Mouse (Mus musculus) hindbrain, embryonic 11.5 days (tissue): ENCODE measurements at regions not wholly inside any gene's neighbourhood (a gene's known extent, or its start where the extent isn't known, plus 50 kb on each side); places are given as distances from the start of the nearest gene placed in this dataset.

Experiments
- ATAC-seq: fragments of 200-750 bp; cut with Nextera tagmentation; 2 replicates; pipeline ENCODE4 v1.8.0; 2017; ENCODE audit warnings: mild to moderate bottlenecking, moderate TSS enrichment, moderate library complexity; ENCODE audit not compliant: low FRiP score
- DNase-seq: peaks from one replicate; pipeline ENCODE4 v3.0.0-alpha.2; 2015; ENCODE audit warnings: low spot score
- H3K27ac ChIP-seq: fragments of 300-500 bp; sonication (generic); 2 replicates; pipeline ENCODE4 v1.5.1; 2014; ENCODE audit warnings: mild to moderate bottlenecking, low read depth, low read length
- H3K27me3 ChIP-seq: fragments of 300-500 bp; sonication (generic); 2 replicates; pipeline ENCODE4 v1.6.1; 2014; ENCODE audit warnings: mild to moderate bottlenecking, low read length, moderate library complexity, mixed read lengths; ENCODE audit not compliant: control insufficient read depth, insufficient read depth
- H3K36me3 ChIP-seq: fragments of 300-500 bp; sonication (generic); 2 replicates; pipeline ENCODE4 v1.6.1; 2014; ENCODE audit warnings: mild to moderate bottlenecking, low read length, moderate library complexity, mixed read lengths; ENCODE audit not compliant: control insufficient read depth, insufficient read depth
- H3K4me1 ChIP-seq: fragments of 300-500 bp; sonication (generic); replicated peaks from 2 replicates; pipeline ENCODE4 v1.6.1; 2014; ENCODE audit warnings: low read length, mixed read lengths; ENCODE audit not compliant: control insufficient read depth, insufficient read depth
- H3K4me2 ChIP-seq: fragments of 300-500 bp; sonication (generic); replicated peaks from 2 replicates; pipeline ENCODE4 v1.6.1; 2014; ENCODE audit warnings: mild to moderate bottlenecking, low read depth, low read length
- H3K4me3 ChIP-seq: fragments of 300-500 bp; sonication (generic); 2 replicates; pipeline ENCODE4 v1.5.1; 2014; ENCODE audit warnings: low read depth, low read length
- H3K9ac ChIP-seq: fragments of 300-500 bp; sonication (generic); 2 replicates; pipeline ENCODE4 v1.6.1; 2014; ENCODE audit warnings: low read depth, low read length
- H3K9me3 ChIP-seq: fragments of 300-500 bp; sonication (generic); 2 replicates; pipeline ENCODE4 v1.6.1; 2016; ENCODE audit warnings: low read length; ENCODE audit not compliant: control insufficient read depth
- WGBS: fragments of 180-500 bp; shearing (Covaris S2); extraction: QIAGEN DNeasy Blood & Tissue Kit; methylation state at CpG from one replicate; pipeline ENCODE4 v1.1.7; 2014; 5-methylcytosine and 5-hydroxymethylcytosine counted together

DNA sequence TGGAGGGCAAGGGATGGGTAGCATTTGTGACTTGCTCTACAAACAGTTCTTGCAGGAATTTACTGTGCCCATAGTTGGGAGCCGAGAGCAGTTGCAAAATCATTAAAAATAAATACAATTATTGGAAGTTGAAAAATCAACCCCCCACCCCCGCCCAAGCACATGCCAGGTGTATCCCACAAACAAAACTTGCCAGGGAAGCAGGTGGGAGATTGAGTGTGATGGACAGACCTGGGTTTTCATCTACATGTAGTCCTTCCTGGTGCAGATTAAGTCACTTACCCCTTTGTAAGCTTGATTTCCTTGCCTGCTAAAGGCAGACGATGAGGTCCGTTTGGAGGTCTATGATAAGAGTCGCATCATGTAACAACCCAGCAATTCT is 280.3 kb downstream of the Insig2 start:
- Histone ChIP-seq H3K27me3 (peaks cover 12% of the 10 kb centered on the region), H3K36me3 (no peaks in the 10 kb centered on the region), H3K9ac (no peak overlapping the region), H3K4me1 (no peaks in the 10 kb centered on the region), H3K4me2 (no peak overlapping the region), H3K4me3 (no peak overlapping the region), H3K9me3 (no peaks in the 10 kb centered on the region), H3K27ac (no peak overlapping the region)
- WGBS = 75% methylated on average over 5 of the region's 5 CpGs
- DNase-seq (no peak), ATAC-seq (no peak)

DNA sequence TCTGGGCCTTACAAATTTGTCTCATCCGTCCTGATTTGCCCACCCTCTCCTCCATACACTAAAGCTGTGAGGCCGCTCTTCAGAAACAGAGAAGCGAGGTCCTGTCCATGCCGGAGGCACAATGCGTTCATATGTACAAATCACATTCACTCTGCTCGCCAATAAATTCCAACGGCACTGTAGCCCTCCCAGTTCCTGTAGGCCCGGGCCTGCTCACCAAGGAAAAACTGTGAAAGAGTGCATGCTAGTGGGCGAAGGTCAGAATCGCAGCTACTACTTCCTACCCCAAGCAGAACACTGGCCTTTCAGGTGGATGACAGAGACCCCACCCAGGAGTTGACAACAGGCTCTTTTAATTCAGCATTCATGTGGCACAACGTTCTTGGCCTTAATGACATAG is 278.7 kb downstream of the Insig2 start:
- no peaks in the 10 kb centered on the region for H3K4me1 ChIP-seq
- H3K36me3 ChIP-seq = no peaks in the 10 kb centered on the region
- no peak overlapping the region for H3K27ac ChIP-seq
- no peak overlapping the region for H3K9ac ChIP-seq
- peak; percentile 14; the same call in 1 of the 2 replicates for ATAC-seq
- peak; percentile 56 for DNase-seq
- 36% methylated on average over 11 of the region's 11 CpGs for WGBS
- no peaks in the 10 kb centered on the region for H3K9me3 ChIP-seq
- H3K4me3 ChIP-seq = no peak overlapping the region
- peaks cover 7% of the 10 kb centered on the region for H3K27me3 ChIP-seq
- no peak overlapping the region for H3K4me2 ChIP-seq

DNA sequence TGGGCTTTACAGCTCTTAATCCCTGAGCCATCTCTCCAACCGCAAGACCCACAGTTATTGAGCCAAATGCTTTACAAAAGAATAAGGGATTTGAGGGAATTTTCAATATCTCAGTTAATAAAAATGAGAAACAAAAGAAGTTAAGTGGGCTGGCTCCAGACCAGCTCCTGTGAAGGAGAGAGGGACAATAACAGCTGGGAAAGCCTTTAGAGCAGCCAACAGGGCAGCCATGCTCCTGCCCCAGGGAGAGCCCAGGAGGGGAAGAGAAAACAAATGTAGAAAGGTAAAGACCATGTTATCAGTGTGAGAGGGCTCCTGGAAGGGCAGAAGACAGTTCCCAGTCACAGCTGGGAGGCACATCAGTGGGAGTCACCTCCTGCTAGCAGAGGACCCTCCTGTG is 257.8 kb downstream of the Insig2 start:
- H3K9ac ChIP-seq = no peak overlapping the region
- no peaks in the 10 kb centered on the region for H3K9me3 ChIP-seq
- H3K4me2 ChIP-seq = no peak overlapping the region
- 79% methylated on average over 1 of the region's 1 CpGs for WGBS
- no peaks in the 10 kb centered on the region for H3K27me3 ChIP-seq
- DNase-seq (no peak), ATAC-seq (no peak)
- H3K36me3 ChIP-seq = no peaks in the 10 kb centered on the region
- H3K27ac ChIP-seq = no peak overlapping the region
- no peaks in the 10 kb centered on the region for H3K4me1 ChIP-seq
- no peak overlapping the region for H3K4me3 ChIP-seq

DNA sequence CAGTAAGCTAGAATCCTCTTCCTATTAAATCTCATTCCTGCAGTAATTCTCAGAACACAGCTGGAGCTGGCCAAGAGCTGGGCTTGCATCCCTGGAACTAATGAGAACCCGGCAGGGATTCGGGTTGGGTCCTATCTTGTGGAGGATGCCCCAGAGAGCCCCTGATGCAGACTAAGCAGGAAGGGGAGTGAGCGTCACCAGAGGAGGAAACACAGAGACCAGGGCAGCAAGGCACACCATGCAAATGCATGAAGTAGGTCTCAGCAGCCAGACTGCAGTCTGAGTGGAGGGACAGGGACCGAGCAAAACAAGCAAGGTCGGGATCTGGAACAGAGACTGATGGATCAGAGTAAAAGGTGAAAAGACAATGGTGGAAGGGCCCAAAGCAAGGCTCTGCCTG is 249.6 kb downstream of the Insig2 start:
- no peak for ATAC-seq
- no peak overlapping the region for H3K27ac ChIP-seq
- no peaks in the 10 kb centered on the region for H3K27me3 ChIP-seq
- no peaks in the 10 kb centered on the region for H3K4me1 ChIP-seq
- no peak for DNase-seq
- H3K9me3 ChIP-seq = no peaks in the 10 kb centered on the region
- H3K4me3 ChIP-seq = no peak overlapping the region
- H3K4me2 ChIP-seq = no peak overlapping the region
- no peak overlapping the region for H3K9ac ChIP-seq
- no peaks in the 10 kb centered on the region for H3K36me3 ChIP-seq
- 30% methylated on average over 5 of the region's 5 CpGs for WGBS

DNA sequence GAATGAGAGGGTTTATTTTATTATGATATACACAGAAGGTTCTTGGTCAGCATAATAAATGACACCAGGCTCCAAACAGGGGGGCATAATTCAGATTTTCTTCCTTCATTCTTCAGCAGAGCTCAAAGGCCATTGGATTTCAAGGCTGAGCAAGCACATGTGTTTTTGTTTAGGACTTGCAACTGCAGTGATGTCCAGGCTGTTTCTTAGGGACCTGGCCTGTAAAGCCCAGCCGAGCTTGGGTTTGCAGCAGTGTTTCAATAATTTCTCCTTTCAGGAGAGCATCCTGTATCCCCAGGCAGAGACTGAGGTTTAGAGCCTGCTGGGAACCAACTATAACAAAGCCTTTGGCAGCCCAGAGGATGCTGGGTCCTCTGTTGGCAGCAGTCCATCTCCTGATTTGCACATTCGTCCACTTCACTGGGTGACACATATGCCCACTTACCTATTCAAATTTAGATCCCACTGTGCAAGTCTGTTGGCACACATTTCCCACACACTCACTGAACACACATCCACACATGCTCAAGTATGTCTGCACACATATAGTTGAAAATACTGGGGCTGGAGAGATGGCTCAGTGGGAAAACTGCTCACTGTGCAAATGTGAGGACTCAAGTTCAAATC is 247.2 kb downstream of the Insig2 start:
- whole genome bisulfite sequencing = 51% methylated on average over 2 of the region's 2 CpGs
- DNase-seq = no peak

DNA sequence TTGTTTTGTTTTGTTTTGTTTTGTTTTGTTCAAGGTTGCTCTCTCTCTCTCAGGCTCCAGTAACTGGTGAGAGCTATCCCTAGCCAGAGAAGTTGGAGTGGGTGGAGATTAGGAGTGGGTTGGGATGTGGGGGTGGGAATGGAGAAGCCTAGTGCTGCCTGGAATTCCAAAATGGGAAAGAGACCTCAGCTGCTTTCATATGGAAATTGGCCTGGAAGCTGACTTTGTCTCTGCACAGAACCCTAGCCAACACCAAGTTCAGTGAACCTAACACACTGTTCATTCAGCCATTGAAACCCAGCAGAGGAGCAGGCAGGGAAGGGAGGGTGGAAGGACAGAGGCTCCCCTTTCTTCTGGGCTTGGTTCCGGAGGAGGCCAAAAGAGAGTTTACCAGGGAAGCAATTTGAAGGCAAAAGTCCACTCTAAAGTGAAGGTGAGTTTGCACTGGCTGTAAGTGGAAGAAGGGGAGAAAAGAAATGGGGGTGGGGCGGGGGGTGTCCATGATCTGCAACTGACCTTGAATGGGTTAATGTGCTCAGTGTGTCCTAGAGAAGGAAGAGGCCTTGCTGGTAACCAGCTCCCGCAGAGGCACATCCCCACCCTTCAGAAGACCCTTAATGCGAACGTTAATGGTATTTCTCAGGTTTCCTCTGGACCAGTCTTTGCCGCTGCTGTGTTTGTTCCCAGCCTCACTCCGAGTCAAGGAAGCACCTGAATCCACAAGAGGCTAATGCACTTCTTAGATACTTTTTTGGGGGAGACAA is 245.1 kb downstream of the Insig2 start:
- Histone ChIP-seq H3K4me2 (no peak overlapping the region), H3K9me3 (no peaks in the 10 kb centered on the region), H3K9ac (no peak overlapping the region), H3K27ac (no peak overlapping the region), H3K36me3 (no peaks in the 10 kb centered on the region), H3K27me3 (no peaks in the 10 kb centered on the region), H3K4me1 (no peaks in the 10 kb centered on the region), H3K4me3 (no peak overlapping the region)
- peak; percentile 86 for ATAC-seq
- WGBS = 16% methylated on average over 7 of the region's 7 CpGs
- peak; percentile 29 for DNase-seq

More for the DNA sequence above, 247.2 kb downstream of the Insig2 start:
- H3K4me3 ChIP-seq = no peak overlapping the region
- no peaks in the 10 kb centered on the region for H3K36me3 ChIP-seq
- H3K9ac ChIP-seq = no peak overlapping the region
- H3K27ac ChIP-seq = no peak overlapping the region
- no peak overlapping the region for H3K4me2 ChIP-seq
- H3K4me1 ChIP-seq = no peaks in the 10 kb centered on the region
- H3K27me3 ChIP-seq = no peaks in the 10 kb centered on the region
- no peaks in the 10 kb centered on the region for H3K9me3 ChIP-seq
- ATAC-seq = no peak

DNA sequence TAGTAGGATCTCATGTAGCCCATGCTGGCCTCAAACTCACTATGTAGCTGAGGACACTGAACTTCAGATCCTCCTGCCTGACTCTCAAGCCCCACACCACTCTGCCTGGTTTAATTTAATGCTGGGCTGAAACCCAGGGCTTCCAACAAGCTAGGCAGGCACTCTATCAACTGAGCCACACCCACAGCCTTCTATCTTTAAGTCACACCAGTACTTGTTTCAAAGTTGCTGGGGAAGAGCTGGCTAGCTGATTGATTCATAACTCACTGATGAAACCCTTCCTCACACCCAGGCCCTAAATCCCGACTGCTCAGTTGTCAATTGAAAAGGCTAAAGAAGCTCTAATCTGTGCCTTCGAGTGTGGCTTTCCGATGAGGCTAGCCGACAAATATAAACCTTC is 241.8 kb downstream of the Insig2 start:
- WGBS = 86% methylated on average over 4 of the region's 4 CpGs
- Histone ChIP-seq H3K4me1 (no peaks in the 10 kb centered on the region), H3K27me3 (no peaks in the 10 kb centered on the region), H3K4me2 (no peak overlapping the region), H3K36me3 (no peaks in the 10 kb centered on the region), H3K9me3 (no peaks in the 10 kb centered on the region), H3K9ac (no peak overlapping the region), H3K27ac (no peak overlapping the region), H3K4me3 (no peak overlapping the region)
- ATAC-seq (no peak), DNase-seq (no peak)

DNA sequence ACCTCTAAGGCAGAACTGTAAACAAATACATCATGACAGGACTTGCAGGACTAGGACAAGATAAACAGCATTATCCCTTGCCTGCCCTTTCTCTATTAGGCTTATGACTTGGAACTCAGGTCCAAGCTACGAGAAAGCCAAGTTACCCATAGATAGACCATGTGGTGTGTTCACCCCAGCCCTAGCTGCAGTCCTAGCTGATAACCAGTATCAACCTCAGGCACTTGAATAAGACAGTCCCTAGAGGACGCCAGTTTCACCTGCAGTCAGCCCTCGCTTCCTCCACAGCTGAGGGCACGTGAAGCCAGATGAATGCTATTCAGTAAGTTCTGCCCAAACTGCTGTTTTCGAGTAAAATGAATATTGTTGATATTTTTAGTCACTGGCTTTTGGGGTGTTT is 239.5 kb downstream of the Insig2 start:
- 66% methylated on average over 5 of the region's 5 CpGs for WGBS

More for the DNA sequence above, 239.5 kb downstream of the Insig2 start:
- Histone ChIP-seq H3K9me3 (no peaks in the 10 kb centered on the region), H3K27ac (no peak overlapping the region), H3K4me2 (no peak overlapping the region), H3K9ac (no peak overlapping the region), H3K36me3 (no peaks in the 10 kb centered on the region), H3K4me3 (no peak overlapping the region), H3K27me3 (no peaks in the 10 kb centered on the region), H3K4me1 (no peaks in the 10 kb centered on the region)
- no peak for DNase-seq
- no peak for ATAC-seq
